Mouse (Mus musculus): Measurements from ENCODE around the gene Yipf1.
"Not testable (repeated sequence)": the region's sequence is repeated elsewhere in the genome, so short reads cannot be mapped to it uniquely, and the experiment has no call there.

The Yipf1 gene

DNA sequence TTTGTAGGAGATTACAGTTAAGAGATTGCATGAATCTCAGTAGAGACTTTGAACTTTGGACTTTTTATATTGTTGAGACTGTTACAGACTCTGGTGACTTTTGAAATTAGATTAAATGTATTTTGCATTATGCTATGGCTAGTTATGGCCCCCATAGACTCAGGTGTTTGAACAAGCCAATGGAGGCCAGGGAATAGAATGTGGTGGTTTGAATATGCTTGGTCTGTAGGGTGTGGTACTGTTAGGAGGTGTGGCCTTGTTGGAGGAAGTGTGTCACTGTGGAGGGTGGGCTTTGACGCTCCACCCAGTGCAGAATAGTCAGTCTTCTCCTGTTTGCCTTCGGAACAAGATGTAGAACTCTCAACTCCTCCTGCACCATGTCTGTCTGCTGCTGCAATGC lies 8.9 kb downstream of the Yipf1 start:
- DNase-seq (ENCODE audit: low spot score) = no peak

DNA sequence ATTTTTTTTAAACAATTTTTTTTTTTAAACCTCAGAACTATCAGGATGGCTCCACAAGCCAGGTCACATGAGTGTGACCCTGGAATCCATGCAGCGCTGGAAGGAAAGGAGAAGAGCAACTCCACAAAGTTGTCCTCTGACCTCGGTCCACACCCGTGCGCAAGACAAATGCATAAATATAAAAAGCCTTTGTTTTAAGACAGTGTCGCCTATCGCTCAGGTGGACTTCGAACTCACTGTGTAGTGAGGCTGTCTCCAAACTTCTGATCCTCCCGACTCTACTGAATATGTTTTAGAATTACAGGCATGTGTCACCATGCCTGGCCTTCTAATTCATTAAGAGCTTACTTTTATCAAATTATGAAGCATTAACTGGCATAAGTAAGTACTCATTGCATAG lies 14.4 kb downstream of the Yipf1 start:
- no peak for DNase-seq (ENCODE audit: low spot score)

DNA sequence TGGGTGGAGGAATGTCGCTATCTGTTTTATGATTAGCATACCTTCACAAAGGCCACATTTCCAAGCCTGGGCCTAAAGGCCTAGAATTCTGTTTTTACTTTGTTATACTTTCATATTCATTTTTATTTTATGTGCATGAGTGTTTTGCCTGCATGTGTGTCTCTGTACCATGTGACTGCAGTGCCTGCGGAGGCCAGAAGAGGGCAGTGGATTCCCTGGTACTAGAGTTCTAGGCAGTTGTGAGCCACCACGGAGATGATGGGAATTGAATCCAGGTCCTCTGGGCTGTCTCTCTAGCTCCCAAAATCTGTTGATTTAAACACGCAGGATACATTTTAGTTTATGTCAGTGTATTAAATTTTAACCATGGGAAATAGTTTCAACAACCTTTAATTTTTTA lies 19.4 kb downstream of the Yipf1 start:
- no peak for DNase-seq (ENCODE audit: low spot score)

DNA sequence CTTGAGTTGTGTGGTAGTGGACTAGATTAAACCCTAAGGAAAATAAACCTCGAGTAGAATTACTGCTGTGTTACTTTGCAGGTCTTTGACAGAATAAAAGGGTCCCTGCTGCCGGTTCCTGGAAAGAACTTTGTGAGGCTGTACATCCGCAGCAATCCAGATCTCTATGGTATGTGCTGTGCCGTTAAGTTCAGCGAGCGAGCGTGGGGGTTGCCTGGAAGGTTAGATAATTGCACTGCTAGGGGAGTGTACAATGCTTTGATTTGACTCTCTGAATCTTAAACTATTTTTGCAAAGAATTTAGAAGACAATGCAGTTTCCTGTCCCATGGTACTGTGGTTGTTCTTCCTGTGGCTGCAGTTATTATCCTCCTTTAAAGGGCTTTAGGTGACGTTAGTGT lies 22.2 kb downstream of the Yipf1 start:
- no peak for DNase-seq (ENCODE audit: low spot score)

DNA sequence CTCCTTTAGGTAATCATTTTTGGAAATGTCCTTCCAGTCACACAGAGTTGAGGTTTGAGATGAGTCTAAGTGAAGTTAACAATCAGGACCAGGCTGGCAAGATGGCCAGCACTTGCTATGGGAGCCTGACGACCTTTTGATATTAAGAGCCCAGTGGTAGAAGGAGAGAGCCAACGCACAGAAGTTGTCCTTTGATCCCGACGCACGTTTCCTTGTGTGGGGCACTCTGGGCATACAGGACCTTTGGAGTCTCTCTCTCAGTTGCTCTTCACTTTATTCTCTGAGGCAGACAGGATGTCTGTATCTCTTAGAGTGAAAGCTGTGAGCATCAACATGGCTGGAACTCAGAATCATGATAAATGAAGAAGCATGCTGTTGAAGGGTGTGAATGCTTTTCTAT lies 23.3 kb downstream of the Yipf1 start:
- no peak for DNase-seq (ENCODE audit: low spot score)

DNA sequence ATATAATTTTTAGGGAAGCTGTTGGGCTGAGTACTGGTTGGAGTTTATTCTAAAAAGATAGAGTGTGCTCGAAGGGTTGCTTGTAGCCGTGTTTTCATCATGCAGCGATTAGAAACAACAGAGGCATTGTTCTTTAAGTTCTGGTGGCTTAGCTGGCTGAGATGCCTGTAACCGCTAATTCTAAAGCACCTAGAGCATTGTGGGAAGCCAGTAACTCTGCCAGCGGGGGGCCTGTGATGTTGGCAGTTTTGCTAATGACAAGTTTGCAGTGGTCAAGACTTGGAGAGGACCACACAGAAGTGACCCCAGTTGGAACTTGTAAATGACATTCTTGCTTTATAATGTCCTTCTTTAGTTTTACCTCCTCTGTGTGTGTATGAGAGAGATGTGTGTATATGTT lies 27.2 kb downstream of the Yipf1 start:
- no peak for DNase-seq (ENCODE audit: low spot score)

DNA sequence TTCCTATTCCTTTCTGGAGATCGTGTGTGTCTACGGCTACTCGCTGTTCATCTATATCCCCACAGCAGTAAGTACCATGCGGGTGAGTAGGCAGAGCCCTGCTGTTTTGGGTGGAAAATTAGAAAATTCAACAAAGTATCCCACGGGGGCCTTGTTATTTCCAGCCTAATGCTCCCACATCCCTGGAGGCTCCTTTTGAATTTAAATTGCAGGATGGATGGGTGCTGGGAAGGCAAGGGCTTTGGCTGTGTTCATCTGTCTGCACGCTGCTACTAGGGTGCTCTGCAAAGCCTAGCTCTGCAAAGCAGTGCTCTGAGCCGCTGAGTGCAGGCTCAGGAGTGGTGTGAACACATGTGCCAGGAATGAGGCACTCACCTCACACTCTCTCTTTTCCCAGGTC lies 30.4 kb downstream of the Yipf1 start:
- DNase-seq (ENCODE audit: low spot score) = no peak

DNA sequence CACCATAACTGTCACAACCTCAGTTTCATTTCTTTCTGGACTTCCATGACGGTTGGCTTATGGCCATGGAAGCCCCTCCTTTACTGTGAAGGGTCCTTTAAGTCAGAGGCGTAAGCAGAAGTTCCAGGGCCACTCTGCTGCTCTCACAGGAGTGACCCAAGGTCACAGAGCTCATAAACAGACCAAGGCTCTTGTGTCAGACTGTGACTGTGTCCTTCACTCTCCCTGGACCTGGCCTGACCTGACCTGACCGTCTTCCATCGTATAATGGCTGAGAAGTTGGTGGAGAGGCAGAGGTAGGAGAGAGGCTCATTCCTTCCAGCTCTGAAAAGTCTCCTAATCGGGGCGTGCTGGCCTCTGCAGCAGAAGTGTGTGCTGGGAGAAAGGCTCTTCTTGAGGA lies 33.1 kb downstream of the Yipf1 start:
- no peak for DNase-seq (ENCODE audit: low spot score)

DNA sequence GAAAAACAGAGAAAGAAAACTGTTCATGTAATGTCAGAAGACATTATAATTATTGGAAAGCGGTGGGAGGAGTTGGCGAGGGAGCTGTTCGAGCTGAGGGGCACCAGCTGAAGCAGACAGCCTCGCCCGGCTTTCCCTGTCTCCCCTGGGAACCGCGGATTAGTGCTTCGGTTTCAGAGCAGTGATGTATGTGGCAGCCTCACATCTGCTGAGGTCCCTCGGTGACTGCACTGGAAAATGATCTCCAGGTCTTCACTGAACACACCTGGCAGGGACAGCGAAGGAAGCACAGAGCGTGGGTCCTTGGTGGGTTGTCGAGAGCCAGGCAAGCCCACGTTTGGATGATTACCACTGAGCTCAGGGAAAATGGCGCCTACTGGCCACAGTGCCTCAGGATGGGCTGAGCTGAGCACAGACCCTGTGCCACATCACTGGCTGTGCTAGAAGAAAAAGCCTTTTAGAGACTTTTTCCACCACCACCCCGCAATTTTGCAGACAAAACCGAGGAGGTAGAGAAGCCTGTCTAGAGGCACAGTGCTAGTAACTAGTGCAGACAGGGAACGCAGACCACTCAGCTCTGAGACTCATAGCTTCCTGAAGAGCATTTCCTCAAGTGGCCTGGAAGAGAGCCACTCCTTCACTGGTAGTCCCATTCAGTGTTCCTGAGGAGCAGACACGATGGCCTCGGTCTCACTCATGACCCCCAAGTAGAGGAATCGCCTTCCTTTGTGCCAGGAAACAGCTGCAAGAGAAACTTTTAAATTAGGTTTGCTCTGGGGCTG lies 34.6 kb downstream of the Yipf1 start:
- peak; percentile 21 for DNase-seq (ENCODE audit: low spot score)

DNA sequence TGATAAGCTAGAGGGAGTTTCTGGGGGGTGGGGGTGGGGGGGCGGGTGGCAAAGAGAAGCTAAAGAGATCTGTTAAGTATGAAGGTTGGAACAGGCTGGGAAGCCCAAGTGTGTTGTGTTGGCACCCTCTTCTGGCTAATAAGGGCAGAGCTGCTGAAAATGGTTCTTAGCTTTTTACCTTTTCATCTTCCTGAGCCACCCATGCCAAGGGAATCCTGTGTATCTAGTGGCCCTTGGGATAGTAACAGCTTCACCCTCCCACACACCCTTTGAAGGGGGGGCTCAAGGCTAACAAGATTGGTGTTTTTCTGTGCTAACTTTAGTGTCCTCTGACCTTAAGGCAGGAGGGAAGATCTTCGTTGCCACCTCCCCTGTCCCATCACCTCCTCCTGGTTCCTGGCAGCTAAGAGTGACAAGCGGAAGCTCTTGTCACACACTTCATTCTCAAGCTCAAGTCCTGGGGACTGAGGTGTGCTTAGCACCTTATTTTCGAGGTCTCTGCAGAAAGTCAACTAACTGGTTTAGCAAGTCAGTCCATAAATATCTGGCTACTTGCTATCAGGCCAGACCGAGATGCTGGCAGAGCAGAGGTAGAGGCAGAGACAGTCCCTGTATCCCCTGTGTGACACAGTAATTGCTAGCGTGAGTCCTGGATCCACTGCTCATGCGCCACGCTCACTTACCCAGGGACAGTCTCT lies 35.3 kb downstream of the Yipf1 start:
- DNase-seq (ENCODE audit: low spot score) = peak; percentile 40

DNA sequence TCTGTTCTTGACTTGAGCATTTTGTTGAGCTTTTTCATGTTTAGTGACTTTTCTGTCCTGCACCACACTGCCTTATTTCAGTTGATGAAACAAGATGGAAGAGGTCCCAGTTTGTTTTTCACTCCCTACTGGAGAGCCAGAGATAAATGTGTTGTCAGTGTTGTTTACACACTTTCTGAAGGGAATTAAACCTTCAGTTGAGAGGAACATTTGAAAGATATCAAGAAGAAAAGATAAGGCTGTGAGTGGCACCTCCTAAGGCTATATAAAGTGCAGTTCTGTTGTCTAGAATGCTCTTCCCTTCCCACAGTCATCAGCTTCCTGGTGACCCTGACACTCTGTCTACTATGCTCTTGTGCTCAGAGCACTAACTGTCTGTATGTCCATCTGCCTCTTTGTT lies 37.2 kb downstream of the Yipf1 start:
- no peak for DNase-seq (ENCODE audit: low spot score)

DNA sequence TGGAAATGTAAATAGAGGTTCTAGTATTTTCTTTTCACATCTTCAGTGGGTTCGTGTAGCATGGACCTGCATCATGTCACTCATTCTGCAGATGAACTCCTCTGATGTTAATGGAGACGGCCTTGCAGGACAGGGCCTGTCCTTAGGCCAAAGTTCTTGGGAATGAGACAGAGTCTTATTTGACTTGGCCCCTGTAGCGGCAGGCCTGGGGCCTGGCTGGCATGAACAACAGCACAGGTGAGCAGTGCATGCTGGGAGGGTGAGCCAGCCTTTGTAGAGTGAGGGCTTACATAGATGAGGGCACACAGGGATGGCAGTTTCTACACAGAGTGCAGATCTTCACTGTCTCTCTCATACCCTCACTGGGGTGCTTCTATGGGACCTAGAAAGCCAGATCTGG lies 39.4 kb downstream of the Yipf1 start:
- no peak for DNase-seq (ENCODE audit: low spot score)

DNA sequence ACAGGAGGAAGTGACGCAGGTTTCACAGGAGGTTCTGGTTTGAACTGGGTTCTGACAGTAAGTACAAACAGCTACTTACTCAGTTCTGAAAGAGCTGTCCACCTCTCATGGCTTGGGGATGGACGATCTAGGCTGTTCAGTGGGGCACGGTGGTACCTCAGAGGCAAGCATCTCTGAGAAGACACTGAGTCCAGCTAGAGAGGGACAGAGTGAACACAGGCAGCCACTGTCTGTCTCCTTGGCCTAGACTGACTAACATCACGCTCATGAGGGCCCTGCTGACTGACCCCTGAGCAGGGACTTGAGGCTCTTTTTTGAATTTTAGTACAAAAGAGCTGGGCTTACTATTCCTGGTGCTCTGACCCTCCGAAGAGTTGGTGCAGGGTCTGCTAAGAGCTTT lies 40.0 kb downstream of the Yipf1 start:
- DNase-seq (ENCODE audit: low spot score) = no peak

DNA sequence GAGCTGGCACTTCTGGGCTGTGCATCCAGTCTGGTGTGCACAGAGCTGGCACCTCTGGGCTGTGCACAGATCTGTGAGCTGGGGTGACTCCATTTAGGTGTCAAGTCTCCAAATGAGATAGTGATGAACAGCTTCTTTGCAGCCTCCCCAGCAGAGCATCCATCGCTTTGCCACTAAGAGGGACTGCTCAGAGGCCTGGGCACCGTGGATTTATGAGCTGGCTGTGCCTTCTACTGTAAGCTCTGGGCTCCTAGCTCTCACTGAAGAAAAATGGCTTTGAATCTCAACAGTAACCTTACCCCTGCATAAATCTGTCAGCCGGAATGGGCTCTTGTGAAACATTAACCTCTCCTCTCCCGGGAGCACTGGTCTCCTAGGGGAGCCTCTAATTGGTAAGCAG lies 40.4 kb downstream of the Yipf1 start:
- DNase-seq (ENCODE audit: low spot score) = no peak

DNA sequence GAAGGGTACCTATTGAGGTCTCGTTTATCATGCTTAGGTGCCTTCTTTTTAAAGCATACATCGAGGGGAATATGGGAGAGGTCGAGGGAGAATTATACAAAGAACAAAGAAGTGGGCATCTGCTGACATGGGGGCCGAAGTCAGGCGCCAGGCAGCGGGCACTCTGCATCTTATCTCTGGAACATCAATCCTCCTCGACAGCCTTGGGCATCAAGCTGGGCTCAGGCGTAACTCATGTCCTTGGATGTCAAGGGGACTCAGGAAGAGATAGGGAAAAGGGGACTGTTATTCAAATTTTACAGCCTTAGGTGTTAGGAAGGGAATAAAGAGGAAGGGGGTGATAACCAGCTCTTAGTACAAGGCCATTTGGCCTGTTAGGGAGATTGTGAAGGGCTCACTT lies 43.0 kb downstream of the Yipf1 start:
- not testable (repeated sequence) for DNase-seq (ENCODE audit: low spot score)

DNA sequence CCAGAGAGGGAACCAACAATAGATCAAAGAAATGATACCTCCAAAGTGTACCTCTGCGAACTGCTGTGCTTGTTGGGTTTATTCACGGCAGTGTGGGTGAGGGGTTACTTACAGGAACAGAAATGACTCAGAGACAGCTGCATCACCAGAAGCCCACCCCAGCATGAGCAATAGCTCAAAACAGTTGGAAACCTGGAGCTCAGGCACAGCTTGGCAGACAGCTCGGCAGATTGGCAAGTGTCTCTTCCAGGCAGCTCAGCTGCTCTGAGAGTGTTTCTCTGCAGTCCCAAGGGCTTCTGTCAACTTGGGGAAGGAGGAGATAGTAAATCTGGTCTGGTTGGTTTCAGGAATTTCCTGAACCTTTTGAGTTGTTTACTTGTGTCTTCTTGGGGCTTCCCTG lies 44.3 kb downstream of the Yipf1 start:
- DNase-seq (ENCODE audit: low spot score) = no peak

DNA sequence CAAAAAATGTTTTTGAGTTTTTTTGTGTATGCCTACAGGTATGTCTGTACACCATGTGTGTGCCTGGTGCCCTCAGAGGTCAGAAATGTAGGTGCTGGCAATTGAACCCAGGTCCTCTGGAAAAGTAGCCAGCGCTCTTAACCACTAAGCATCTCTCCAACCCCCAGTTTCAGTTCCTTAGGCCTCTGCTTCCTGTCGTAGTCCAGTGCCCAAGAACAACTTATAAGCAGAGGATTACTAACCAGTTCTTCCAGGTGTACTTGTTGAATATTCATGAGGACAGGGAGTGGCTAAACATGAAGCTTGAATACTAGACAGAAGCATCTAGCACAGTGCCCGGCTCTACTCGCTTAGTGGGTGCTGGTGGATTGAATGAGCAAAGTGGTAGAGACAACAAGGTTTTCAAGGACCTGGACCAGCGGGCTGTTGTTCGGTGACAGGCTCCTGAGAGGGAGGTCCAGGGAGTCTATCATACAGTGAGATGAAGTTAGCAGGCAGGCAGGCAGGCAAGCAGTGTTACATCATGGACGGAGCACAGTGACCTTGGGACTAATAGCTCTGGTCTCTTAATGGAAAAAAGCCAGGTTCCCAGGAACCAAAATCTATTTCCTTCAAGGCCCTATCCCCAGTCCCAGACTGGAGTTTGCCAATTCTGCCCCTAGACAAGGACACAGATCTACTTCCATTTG lies 46.4 kb downstream of the Yipf1 start:
- no peak for DNase-seq (ENCODE audit: low spot score)

DNA sequence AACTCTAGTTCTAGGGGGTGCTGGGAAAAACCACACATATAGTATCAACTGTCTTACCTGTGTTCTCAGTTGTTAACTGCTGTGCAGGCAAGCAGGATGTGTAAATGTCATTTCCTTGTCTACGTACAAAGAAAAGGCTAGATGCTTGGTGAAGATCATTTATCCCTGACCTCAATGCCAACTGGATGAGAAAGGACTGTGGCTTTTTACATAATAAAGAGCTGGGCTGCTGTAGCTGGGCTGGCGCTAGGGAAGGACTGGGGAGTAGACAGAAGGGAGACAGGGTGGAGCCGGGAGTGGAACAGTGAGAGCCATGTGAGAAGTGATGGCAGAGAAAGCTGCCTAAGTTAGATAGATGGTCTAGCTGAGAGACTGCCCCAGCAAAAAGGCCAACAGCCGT lies 48.6 kb downstream of the Yipf1 start:
- DNase-seq (ENCODE audit: low spot score) = no peak

DNA sequence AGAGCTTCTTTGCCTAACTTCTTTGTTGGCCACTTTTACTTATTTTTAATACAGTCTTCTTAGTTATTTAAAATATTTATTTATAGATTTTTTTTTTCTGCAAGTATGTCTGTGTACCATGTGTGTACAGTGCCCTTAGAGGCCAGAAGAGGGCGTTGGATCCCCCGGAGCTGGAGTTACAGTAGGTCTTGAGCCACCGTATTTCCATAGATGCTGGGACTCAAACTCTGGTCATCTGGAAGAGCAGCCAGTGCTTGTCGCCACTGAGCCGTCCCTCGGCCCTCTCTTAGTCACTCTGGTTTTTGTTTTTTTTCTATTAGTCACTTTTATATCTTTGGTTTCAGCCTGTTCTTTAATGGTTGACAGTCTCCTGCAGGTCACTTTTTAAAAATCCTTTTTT lies 49.4 kb downstream of the Yipf1 start:
- no peak for DNase-seq (ENCODE audit: low spot score)

DNA sequence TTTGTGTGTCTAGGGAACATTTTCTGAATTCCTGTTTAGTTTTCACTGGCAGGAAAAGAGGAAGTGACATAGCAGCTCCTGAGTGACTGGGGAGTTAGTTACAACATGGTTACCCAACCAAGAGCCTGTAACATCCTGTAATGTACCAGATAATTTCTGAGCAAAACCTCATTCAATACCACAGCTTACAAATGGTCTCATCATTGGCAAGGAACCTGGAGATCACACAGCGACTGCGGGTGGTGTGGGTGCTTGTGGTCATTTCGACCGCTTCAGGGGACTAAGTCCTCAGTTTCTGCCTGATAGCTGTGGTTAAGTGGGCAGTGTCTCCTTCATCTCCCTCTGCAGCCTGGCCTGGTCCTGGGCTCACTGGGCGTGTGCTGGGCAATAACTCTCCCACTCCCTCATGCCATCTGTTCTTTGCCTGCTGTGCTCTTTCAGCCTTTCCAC lies 50.1 kb downstream of the Yipf1 start:
- no peak for DNase-seq (ENCODE audit: low spot score)

DNA sequence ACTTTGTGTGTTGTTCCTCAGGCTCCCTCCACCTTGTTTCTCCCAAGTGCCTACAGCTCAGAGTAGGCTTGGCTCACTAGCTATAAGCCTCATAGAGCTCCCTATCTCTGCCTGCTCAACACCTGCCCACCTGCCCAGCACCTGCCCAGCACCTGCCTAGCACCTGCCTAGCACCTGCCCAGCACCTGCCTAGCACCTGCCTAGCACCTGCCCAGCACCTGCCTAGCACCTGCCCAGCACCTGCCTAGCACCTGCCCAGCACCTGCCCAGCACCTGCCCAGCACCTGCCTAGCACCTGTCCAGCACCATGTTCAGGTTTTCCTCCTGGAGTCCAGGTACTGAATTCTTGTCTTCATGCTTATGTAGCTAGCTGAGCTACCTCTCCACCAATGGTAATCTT lies 52.2 kb downstream of the Yipf1 start:
- DNase-seq (ENCODE audit: low spot score) = not testable (repeated sequence)

DNA sequence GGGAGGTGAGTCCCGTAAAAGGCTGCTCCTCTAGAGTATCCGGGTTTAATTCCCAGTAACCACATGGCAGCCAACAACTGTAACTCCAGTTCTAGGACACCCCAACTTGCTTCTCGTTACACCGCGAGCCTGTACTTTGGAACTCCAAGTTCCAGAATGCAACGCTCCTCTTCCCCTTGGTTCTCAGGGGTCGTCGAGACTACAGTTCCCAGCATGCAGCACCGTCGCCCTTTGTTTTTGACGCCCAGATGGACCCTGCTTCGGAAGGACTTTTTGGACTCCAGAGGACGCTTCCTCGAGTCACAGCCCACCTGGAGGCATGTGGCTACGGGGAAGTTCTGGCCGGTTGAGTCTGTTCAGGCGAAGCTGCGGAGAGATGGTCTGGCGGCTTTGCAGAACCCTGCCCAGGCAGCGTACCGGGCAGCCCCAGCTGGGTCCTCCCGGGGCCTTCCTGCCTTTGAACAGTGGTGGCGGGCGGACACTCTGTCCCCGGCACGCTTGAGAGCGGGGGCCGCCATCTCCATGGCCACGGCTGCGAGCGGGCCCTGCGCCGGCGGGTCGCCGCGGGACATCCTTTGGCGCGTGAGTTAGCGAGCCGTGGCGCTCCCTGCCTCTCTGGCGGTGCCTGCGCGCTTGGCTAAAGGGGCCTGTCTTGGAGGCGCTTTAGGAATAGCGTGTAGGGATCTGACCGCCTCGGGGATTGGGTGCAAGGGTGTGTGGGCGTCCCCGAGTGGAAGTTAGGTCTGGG lies 53.6 kb downstream of the Yipf1 start, which contains the start of gene Ndc1:
Gene Ndc1, plus strand, starts transcription at position 218 of the 748 bp plus-strand sequence.
- DNase-seq (ENCODE audit: low spot score) = peak; percentile 89

All from lung, postnatal 25 days (tissue).